Mouse (Mus musculus) c-Kit-positive CD71-positive TER-119-positive erythroid progenitor cells, embryonic 14.5 days (primary cell): Measurements from ENCODE around the gene Rxra.

Source experiments
- DNase-seq: peaks from one replicate; pipeline ENCODE4 v3.0.0-alpha.2; 2013; ENCODE audit warnings: low spot score

Rxra gene

DNA sequence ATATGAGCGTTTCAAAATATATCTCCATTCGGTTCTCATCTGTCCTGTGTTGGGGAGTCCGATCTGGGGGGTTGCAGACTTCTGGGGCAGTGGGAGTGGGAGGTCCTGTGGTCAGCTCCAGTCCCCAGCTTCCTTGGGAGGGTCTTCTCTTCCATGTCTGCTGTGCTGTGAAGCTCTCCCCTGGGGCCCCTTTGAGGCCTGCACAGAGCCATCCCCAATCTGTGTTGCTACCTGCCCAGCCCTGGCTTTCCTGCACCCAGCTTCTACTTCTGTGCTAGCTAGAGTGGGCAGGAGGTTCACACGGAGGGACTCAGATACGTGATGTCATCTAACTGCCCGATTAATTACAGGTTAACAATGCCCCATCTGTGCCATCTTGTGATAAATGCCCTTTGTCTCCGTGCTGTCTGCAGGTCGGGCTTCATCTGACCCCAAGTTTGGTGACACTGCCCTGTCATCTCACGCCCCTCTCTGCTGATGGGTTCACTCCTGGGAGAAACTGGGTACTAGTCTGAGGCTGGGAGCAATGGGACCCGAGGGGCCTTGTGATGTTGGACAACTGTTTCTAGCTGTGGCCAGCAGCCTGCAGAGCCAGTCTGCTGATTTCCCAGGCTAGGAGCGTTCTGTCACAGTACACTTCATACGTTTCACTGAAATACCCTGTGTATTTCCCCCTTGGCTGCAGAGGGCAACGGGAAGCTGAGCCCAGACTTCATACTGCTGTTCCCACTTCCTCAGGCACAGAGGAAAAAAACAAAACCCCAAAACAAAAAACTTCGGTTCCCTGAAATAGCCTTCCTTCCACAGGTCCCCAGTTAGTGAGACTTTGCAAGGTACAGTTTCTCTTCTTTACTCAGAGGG lies 86.9 kb downstream of the Rxra start:
- no peak for DNase-seq

DNA sequence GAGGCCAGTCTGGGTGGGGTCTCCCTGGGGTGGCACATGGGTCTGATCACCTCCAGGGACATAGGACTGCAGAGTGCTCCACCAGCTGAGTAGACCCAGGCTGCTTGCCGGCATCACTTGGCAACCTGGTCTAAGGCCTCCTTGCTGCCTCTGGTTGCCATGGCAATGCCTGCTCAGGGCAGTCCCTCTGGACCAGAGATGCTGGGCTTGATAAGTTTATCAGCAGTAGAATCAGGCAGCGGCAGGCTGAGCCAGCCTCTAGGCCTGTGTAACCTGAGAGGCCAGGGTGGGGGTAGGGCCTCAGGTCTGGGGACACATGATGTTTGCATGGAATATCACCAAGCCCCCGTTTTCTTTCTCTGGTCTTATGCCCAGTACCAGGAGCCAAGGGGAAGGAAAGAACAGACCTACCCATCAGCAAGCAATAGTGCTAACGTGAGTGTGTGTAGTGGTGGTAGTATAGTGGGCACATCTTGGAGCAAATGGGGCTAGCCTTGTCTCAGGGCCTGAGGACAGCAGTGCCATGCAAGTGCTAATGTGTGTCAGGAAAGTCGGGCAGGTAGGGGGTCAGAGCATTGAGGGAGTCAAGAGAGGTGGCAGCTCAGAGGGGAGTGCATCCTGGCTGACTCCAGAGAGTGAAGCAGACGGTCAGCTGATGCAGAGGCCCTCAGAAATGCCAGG lies 88.2 kb downstream of the Rxra start:
- DNase-seq = no peak

DNA sequence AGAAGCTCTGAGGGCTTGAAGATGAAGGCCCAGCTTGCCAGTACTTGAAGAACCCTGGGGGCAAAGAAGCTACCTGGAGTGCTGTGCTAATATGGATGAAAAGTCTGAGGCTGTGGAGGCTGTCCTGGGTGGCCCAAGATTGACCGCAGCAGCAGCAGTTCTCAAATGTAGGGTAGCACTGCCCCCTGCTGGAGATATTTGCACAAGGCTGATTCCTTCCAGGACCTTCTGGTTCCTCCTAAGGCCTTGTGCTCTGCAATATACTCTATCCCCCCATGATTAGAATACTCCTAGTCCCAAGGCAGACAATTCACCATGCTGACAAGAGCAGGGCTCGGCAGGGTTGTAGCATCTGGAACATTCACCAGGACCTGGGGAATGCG lies 88.7 kb downstream of the Rxra start:
- DNase-seq = peak; percentile 66

DNA sequence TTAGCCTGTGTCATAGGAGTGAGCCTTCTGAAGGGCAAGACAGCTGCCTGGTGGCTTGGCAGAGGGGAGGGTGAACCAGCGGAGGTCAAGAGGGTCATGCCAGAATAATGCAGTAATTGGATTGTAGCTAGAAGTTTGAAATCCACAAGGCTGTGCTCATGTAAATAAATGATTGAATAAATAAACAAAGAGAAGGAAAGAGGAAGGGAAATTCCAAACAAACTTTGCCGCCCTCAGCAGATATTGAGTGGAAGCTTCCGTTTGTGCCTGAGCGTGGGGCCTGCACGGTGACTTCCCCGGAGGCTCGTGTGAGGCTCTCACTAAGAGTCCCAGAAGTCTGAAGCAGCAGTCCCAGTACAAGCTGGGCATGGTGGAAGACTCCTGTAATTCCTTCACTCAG lies 91.5 kb downstream of the Rxra start:
- no peak for DNase-seq

- DNase-seq = no peak
These were observed 93.5 kb downstream of the Rxra start for GRCm38 (mm10) chr2:27769701-27770100.

DNA sequence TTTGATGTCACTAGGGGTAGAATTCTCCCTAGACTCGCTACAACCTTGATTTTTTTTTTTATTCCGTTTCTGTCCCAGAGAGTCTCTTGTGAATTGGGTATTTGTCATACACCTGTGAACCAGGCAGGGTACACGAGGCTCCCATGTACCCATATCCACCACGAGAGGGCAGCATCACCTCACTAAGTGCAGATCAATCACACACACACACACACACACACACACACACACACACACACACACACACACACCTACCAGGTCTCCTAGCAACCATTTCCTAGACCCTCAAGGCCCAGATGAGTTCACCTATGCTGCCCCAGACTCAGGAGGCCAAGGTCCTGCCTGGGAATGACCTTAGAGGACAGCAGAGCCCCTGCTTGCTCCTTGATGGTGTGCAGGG lies 94.0 kb downstream of the Rxra start:
- peak; percentile 30 for DNase-seq

DNA sequence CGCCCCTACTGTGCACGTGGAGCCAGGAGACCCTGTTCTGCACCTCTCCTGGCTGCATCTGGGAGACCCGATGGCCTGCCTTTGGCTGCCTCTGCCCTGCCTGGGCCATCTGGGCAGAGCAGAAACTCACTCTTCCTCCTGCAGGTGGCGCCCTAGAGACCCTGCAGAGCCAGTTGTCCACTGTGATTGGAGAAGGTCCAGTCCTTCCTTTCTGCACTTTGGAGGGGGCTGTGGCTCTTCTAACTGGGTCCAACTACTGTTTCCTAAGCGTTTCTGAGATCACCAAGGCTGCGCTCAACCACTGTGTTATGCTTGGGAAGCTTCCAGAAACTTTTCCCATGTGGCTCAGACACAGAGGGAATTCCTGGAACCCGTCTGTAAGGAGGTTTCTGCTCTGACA lies 95.7 kb downstream of the Rxra start:
- peak; percentile 53 for DNase-seq

DNA sequence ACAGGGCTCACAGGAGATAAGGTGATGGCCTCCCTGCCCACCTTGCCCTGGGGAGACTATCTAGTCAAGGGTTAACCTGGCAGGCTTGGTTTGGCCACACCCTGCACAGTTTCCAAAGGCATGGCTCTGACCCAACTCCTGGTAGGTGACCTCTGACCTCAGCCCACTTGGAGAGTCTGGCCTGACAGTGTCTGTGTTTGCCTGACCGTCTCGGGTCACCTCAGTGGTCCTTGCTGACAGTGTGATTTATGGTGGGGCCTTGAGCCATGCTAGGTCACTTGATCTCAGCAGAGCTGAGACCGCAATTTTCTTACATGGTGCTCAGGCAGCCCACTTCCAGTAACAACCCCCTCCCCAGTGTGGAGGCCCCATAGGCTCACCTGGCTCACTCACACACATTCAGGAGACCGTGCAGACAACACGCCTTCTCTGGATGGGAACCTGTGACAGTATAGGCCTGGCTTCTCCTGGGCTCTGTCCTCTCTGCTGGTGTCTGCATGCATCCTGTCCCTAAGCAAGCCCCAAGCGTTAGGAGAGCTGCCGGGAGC lies 96.7 kb downstream of the Rxra start:
- DNase-seq = no peak

- no peak for DNase-seq
These were observed 97.9 kb downstream of the Rxra start for GRCm38 (mm10) chr2:27773980-27774730.

DNA sequence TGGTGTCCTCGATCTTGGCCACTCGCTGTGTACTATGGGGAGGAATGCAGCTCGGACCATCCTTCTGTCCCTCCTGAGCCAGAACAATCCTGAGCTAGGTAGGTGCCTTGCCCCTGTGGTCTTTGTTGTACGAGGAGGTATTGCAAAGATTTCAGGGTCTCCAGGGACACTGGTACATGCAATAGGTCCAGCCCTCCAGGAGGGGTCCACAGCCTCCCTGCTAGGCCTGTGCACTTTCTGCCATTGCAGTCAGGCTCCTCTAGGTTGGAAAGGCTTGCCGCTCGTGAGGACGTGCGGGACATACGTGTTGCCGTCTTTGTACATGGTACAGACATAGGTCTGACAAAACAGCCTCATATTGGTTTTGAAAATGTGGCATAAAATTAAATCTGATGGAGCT lies 98.8 kb downstream of the Rxra start:
- DNase-seq = no peak

DNA sequence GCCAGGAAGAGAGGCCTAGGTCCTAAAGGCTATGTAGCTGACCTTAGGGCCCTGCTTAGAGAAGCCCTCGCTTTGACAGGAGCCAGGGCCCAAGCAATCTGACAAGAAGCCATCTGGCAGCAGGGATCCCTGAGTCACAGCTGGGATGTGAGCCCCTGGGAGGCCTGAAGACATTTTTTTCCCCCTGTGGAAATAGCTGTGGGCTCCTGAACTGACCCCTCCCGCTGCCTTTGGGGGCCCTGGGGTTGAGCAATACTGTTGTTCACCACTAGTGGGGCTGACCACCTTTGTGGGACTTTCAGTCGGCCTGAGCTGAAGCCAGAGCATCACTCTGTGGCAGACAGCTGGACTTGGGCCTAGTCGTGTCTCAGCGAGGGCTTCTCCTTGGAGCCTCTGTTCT lies 99.4 kb downstream of the Rxra start:
- no peak for DNase-seq

- DNase-seq = no peak
These were observed 101.5 kb downstream of the Rxra start for GRCm38 (mm10) chr2:27777756-27778155.

- no peak for DNase-seq
These were observed 102.0 kb downstream of the Rxra start for GRCm38 (mm10) chr2:27778289-27778688.

- DNase-seq = no peak
These were observed 103.1 kb downstream of the Rxra start for GRCm38 (mm10) chr2:27779291-27779866.

DNA sequence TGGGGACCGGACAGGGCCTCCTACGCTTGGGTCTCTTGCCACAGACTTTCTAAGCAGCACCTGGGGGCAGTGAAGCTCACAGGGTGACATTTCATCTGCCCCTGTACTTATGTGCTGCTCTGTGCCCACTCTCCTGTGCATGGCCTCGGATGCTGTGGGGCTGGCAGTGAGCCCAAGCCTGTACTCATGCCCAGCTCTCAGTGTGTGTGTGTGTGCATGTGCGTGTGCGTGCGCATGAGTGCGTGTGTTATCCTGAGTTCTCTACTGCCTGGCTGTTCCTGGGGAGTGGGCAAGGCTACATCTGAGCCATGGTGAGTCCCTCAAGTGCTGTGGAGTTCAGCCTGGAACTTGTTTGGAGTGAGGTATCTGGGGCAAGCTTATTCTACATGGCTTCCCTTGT lies 103.9 kb downstream of the Rxra start:
- DNase-seq = no peak

DNA sequence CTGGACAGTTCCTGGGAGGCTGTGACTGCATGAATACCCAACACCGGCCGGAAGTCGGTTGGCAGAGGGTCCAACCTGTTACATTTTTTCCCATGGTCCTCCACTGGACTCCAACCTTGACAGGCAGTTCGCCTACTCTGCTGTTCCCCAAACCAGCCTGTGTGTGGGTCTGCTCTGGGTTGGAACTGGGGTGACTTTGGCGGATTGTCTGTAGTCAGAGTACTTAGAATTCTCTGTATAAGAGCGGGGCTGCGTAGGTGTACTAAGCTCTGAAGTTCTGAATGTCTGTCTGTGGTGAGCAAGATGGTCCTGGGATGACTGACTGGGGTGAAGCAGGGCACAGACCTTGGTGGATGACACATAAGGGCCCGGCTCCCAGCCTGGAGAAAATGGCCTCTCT lies 109.1 kb downstream of the Rxra start:
- no peak for DNase-seq

- no peak for DNase-seq
These were observed 109.8 kb downstream of the Rxra start for GRCm38 (mm10) chr2:27785973-27786417.

DNA sequence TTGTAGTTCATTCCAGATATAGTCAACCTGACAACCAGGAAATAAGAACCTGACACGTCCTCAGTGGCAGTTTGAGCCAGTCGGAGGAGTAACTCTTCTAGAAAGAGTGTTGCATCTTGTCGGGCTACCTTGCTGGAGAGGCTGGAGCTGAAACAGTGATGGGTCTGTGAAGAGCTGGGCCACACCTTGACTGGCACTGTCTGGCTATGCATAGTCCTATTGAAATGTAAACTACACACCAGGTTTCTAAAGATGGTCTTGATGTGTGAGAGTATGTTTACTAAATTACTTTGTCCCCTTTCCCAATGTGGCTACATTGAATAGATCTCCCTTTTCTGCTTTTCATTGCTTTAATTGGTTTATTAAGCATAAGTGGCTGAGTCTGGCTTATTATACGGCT lies 115.3 kb downstream of the Rxra start:
- DNase-seq = no peak

- no peak for DNase-seq
These were observed 122.8 kb downstream of the Rxra start for GRCm38 (mm10) chr2:27799018-27799417.

DNA sequence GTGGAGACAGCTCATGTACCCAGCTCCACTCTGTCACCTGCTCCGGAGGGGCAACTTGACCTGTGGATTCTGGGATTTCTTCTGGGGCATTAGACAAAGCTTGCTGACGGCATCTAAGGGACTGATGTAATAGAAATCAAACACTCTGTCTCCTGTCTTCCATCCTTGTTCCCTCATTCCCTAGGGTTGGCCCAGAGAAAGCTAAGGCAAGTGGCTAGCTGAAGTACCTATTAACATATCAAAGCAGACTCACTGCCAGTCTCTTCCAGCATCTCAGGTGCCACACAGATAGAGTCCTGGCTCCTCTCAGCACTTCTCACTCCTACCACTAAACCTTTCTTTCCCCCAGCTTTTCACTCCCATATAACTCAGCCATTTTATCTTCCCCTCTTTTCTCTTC lies 124.8 kb downstream of the Rxra start:
- no peak for DNase-seq

DNA sequence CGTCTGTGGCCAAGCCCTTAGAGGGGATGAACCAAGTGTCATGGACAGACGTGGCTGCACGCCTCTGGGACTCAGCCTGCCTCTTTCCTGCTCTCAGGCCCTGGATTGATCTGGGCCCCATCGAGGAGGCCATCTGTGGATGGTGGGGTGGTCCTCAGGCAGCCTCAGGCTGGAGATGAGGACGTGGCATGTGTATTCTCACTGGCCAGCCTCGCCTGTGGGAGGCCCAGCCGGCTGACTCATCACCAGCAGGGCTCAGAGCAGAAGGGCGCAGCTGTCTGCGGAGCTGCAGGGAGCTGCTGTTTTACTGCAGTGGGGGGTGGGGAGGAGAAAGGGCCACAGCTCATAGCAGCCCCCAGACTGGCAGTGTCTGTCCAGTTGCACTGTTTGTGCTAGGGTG lies 126.3 kb downstream of the Rxra start:
- no peak for DNase-seq

GRCm38 (mm10) chr2:27806691-27807090 lies 130.5 kb downstream of the Rxra start:
- DNase-seq = no peak
